Mouse (Mus musculus): Measurements from ENCODE around the gene Zmym4.

Zmym4 gene

GRCm38 (mm10) chr4:126927701-126928100 lies 40.2 kb downstream of the Zmym4 start:
- no peak for DNase-seq

GRCm38 (mm10) chr4:126889879-126890278 lies 78.1 kb downstream of the Zmym4 start:
- DNase-seq, result no peak

- DNase-seq, result peak; percentile 5
Observed at GRCm38 (mm10) chr4:126885953-126886352, 82.0 kb downstream of the Zmym4 start.

- DNase-seq, result no peak
Observed at GRCm38 (mm10) chr4:126883602-126884001, 84.3 kb downstream of the Zmym4 start.

- DNase-seq, result no peak
Observed at GRCm38 (mm10) chr4:126879560-126880275, 88.2 kb downstream of the Zmym4 start.

GRCm38 (mm10) chr4:126872717-126873116 lies 95.2 kb downstream of the Zmym4 start:
- peak; percentile 25 for DNase-seq

GRCm38 (mm10) chr4:126868699-126869098 lies 99.2 kb downstream of the Zmym4 start:
- DNase-seq, result no peak

- DNase-seq, result no peak
Observed at GRCm38 (mm10) chr4:126861514-126862266, 106.2 kb downstream of the Zmym4 start.

- no peak for DNase-seq
Observed at GRCm38 (mm10) chr4:126860268-126860986, 107.5 kb downstream of the Zmym4 start.

GRCm38 (mm10) chr4:126852971-126853370 lies 115.0 kb downstream of the Zmym4 start:
- no peak for DNase-seq

- no peak for DNase-seq
Observed at GRCm38 (mm10) chr4:126850778-126851080, 117.2 kb downstream of the Zmym4 start.

GRCm38 (mm10) chr4:126850019-126850777 lies 117.7 kb downstream of the Zmym4 start:
- DNase-seq, result no peak

GRCm38 (mm10) chr4:126846971-126847370 lies 121.0 kb downstream of the Zmym4 start:
- DNase-seq, result no peak

- DNase-seq, result no peak
Observed at GRCm38 (mm10) chr4:126845664-126846063, 122.3 kb downstream of the Zmym4 start.

- peak; percentile 37 for DNase-seq
Observed at GRCm38 (mm10) chr4:126842911-126843310, 125.0 kb downstream of the Zmym4 start.

GRCm38 (mm10) chr4:126840996-126841560 lies 126.9 kb downstream of the Zmym4 start:
- DNase-seq, result no peak

GRCm38 (mm10) chr4:126839873-126840272 lies 128.1 kb downstream of the Zmym4 start:
- DNase-seq, result peak; percentile 91

GRCm38 (mm10) chr4:126838799-126839198 lies 129.1 kb downstream of the Zmym4 start:
- no peak for DNase-seq

GRCm38 (mm10) chr4:126831122-126831521 lies 136.8 kb downstream of the Zmym4 start:
- DNase-seq, result no peak

- DNase-seq, result no peak
Observed at GRCm38 (mm10) chr4:126823917-126824316, 144.0 kb downstream of the Zmym4 start.

- DNase-seq, result no peak
Observed at GRCm38 (mm10) chr4:126822891-126823882, 144.7 kb downstream of the Zmym4 start.

All from lung, postnatal 36 days (tissue).